Mouse (Mus musculus) common myeloid progenitor, adult 5-6 weeks (primary cell): Measurements from ENCODE around the gene Il10rb. TPM values are rescaled to one million over a fixed set of nuclear protein-coding genes. Genes with fewer than 3 reads are reported as not detected.
A peak's percentile ranks its signal among the peaks of the same experiment; 100 is the strongest.

ENCODE experiments used
- ATAC-seq: replicated peaks from 2 replicates; pipeline ENCODE4 v1.8.0; 2016; ENCODE audit warnings: low read depth, mild to moderate bottlenecking, moderate TSS enrichment, inconsistent platforms; ENCODE audit not compliant: poor library complexity, severe bottlenecking
- total RNA-seq: library from RNA; stranded (forward); fragments of 200-1000, 187-1606 nt; gene quantifications from 2 replicates; pipeline ENCODE4 v1.2.3, GENCODE M21; 2017

Gene Il10rb
- 34.8 and 53.2 TPM in 2 replicates for total RNA-seq

DNA sequence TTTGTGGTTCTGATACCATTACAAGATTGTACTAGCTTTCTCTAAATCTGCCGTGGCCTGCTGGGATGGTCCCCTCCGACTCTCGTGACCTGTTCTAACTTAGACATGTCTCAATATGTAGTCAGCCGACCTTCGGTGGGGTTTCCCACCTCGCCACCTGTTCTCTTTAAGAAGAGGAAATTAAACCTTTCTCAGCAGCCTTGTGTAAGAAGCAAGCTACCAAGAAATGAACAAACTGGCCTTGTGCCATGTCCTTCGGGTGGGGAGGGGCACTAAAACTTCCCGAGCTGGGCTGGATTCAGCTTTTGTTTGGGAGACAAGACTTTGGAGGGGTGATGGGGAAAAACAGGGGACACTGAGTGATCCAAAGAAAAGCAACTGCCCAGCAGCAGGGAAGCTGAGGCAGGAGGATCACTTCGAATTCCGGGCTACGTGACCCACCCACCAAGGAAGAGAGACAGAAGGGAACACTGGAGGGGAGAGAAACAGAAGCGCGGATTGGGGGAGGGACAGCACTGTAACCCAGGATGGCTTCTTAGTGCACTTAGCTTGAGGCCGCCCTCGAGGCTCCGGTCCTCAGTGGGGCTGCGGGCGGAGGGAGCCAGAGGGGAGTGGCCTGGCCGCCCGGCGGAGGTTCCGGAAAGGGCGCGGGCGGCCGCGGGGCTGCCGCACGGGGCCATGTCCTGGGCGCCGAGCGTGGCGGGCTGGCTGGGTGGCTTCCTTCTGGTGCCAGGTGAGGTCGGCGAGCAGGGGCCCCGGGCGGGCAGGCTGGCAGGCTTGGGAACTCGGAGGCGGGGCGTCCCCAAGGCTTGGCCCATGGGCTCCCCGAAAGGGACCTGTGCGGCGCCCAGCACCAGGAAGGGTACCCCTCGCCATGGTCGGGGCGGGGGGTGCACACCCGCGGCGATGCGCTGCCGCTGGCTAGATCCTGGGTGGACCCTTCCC lies at the start of gene Il10rb:
Gene Il10rb, plus strand, starts transcription at position 525 of the 945 bp plus-strand sequence.
- peak; percentile 81 for ATAC-seq

DNA sequence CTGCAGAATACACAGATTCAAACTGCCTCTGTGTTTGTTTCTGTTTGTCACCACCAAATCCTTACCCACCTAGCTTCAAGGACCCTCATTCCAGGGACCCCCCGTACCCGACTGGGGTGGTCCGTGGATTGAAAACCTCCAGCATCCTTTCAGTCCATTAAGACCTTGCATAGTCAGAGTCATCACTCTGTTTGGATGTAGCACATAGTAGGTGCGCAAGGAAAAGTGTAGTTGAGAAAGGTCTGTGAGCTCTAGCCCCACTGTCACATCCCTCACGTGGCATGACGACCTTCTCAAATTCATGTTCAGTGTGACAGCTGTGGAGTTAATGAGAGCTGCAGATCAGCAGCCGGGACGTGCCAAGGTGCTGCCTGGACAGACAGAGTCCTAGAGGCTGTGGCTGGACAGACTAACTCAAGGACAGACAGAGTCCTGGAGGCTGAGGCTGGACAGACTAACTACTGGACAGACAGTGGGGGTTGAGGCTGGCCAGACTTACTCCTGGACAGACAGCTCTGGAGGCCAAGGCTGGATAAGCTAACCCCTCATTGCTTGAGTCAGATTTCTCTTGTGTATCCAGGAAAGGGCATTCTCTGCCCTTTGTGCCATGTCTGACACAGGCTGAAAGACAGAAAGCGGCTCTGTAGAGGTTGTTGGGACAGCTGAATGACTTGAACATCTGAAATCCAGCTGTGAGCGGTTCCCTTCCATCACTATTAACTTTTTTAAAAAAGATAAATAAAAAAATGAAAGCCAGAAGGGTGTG lies 49.0 kb upstream of the Il10rb start:
- ATAC-seq: no peak

DNA sequence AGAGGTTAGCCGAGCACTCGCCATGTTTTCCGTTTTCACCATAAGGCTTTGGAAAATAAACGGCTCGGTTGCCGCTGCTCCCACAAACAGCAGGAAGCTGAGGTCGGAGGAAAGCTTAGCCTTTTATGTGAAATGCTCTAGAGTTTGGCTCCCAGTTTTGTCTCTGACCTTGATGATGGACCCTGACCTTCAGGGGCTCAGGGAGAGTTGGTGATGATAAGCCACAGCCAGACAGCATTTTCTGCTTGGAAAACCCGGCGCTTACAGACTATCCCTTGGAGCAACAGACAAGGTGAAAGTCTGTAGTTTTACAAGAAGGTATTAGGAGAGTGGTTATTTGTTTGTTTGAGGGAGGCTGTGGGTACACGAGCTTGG lies 48.5 kb upstream of the Il10rb start:
- ATAC-seq: no peak

DNA sequence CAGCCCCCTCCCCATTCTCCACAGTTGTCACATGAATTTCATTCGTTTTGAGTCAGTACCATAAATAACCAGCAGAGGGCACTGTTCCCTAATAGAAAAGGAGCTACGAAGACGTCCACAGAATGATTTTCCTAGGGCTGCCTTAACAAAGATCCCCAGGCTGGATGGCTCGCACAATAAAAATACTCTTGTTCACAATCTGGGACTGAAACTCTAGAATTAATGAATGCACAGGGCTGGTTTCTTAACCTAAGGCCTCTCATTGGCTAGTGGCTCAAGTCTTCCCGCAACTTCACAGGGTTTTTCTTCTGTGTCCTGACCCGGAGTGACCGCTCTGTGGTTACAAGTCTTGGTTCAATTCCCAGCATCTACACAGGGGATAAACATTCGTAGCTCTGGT lies 47.4 kb upstream of the Il10rb start:
- ATAC-seq: peak; percentile 31; the same call in 1 of the 2 replicates

DNA sequence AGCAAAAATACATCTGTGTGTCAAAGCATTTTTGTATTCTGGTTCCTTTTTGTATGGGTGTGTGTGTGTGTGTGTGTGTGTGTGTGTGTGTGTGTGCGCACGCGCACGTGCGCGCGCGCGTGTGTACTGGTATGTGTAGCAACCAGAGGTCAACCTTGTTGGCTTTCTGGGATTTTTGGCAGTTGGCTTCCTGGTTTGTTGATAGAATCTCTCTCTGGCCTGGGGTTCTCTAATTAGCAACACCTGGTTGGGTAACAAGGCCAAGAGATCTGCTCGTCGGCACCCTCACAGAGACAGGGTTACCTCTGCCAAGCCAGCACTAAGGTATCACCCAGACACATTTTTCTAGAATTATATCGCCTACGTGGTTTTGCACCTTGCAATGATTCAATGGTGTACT lies 46.4 kb upstream of the Il10rb start:
- no peak for ATAC-seq

DNA sequence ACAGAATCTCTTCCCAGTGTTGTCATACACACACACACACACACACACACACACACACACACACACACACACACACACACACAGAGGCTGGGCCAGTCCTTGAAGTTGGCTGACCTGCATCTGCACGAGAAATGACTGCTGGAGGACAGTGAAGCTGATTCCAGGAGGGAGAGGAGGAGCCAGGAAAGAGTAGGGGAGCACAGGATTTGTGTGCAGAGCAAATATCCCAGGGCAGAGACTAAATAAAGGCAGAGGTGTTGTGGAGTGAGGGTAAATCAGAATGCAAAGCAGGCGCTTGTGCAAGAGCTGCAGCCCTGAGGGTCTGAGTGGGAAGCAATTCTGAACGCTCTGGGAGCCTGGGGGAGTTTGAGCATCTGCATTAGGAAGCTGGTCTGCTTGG lies 45.8 kb upstream of the Il10rb start:
- ATAC-seq: no peak

DNA sequence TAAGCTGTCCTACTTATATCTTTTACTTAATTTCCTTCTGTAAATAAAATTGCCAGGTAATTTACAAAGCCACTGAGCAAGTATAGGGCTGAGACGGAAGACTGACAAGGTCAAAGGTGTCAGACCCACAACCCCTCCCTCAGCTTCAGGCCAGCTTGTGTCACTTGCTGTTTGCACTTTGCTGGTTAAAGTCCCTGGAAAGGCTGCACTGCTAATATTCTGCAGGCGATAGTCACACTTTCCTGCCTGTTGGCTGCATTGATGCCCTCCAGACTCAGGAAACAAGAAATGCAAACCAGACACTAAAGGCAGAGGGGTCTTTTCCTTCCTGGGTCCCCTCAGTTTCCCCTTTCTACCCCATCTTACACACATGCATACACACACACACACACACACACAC lies 44.0 kb upstream of the Il10rb start:
- no peak for ATAC-seq

DNA sequence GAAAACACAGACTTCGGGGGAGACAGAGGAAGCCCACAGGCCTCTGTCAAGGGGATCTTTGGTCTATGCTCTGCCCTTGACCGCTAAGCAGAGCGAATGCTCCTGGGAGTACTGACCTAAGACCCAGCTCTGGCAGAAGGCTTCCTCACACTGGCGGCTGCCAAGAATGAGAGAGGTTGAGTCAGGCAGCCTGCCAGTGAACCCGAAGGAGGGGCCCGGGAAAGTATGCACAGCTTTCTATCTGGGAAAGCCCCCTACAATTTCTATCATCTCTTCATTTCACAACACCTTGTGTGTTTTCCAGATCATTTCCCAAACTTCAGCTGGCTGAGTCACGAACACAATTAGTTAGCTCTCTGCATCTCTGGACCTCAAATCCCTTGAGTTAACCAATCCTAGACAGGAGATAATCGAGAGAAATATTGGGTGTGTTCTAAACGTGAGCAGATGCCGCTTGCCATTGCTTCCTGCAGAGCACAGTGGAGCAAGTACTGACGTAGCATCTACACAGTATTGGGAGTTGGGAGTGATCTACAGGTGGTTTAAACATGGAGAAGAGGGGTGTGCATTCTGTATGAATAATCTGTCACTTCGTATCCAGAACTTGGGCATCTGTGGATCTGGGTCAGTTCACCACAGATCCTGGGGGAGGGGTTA lies 43.2 kb upstream of the Il10rb start:
- ATAC-seq: no peak

DNA sequence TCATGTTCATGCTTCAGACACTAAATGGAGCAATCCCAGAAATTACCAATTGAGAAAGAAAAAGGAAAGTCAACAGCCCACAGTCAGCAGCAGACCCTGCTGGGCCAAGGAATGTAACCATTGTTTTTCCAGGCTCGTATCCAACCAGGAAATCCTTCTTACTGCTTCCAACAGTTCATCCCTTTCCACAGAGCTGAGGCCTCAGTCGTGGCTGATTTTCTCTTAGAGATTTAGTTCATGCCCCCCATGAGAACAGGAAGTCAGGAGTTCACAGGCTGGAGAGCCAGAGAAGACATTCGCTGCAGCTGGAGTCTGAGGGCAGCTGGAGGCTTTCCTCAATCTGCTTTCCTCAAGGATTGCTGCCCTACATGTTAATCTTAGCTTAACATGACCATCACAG lies 42.5 kb upstream of the Il10rb start:
- ATAC-seq: no peak

DNA sequence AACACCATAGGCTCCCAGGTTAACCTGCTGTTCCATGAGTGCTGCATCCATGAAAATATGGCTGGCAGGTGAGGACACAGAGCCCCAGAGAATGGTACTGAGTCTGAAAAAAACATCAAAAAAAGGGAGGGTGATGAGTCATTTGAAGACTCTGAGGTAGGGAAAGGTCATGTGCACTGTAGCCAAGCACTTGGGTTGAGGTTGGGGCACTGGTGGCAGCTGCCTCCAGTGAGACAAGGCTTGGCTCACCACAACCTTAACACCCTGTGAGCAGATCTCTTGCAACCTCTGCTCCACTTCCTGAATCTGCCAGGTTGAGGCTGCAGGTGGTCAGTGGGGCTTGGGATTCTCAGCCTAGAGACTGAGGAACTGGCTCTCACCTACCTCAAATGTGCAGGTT lies 39.4 kb upstream of the Il10rb start:
- peak; percentile 92 for ATAC-seq

DNA sequence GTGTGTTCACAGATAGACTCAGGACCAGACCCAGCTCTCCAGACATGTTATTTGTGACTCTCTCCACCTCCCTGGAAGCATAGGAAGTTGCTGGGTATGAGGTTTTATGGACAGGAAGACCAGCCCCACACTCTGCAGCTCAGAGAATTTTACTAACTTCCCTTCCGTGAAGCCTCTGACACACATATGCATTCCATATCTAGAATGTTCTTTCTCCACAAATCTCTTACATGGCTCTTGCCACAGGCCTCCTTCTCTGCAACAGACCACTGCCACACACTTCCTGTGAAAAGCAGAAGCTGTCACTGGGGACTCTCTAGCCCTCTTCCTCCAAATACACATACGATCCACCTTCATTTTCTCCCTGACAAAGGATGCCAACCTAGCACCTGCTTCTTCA lies 38.9 kb upstream of the Il10rb start:
- ATAC-seq: peak; percentile 86

DNA sequence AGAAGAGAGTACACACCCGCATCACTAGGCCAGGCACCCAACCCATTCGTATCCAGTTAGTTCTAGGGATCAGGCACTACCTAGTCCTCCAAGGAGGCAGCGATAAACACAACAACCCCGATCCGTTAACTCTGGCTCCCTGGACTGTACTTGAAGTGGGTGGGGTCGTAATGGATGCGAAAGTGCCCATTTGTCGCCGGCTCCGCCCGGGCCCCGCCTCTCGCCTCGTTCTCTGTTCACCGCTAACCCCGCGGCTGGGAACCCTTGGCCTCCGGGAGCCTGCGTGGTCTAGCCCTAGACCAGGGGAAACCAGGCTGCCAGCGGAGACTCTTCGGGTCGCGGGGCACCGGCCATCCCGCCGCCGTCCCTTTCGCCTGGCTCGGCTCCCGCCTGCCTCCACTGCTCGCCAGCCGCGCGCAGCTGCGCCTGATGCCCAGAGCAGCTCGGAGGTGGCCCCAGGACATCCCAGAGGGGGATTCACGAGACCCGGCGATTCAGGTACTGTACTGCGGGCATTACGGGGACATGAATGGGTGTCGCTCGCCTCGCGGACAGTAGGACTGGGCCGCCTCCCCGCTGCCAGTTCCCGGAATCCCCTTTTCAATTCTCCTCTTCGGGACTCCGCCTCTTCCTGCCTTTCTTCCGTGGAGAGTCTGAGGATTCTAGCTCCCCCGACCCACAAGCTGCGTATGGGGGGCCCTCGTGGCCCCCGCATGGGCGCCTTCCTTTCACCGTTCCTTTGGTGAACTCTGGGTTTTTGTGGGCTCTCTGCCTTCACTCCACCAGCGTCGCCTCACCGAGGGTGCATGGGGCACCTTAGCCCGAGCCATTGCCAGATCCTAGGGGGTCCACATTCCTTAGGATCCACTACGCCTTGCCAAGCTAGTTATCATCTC lies 33.1 kb upstream of the Il10rb start, which contains the start of gene Ifnar2:
Gene Ifnar2, plus strand, starts transcription at position 207 of the 896 bp plus-strand sequence.
- peak; percentile 89 for ATAC-seq

DNA sequence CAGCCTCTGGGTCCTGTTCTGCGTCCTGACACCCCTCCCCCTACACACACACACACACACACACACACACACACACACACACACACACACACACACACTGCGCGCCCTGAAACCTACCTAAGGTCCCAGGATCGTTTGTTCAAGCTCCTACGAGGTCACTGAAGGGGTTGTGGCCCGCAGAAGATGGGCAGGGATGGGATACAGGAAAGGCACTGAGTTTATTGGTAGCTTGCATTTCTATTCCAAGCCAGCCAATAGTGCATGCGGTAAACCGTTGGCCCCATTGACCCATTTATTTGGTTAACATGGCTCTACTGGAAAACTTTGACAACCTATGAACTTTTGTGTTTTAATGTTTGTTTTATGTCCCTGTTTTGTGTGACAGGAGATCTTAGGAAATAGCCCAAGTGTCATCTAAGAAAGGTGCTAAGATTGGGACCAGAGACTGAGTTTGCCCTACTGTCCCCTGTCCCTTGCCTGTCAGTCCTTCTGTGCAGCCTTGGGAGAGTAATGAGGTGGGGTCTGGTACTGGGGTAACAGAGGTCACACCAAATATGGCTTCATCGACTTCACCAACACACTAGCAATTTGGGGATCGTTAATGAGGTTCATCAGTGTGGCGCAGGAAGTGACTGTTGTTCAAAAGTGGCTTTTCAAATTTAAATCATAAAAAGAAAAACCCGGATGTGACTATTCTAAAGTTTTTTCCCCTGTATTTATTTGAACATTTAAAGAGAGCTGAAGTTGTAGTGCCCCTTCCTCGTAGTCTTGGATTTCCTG lies 32.3 kb upstream of the Il10rb start:
- no peak for ATAC-seq

DNA sequence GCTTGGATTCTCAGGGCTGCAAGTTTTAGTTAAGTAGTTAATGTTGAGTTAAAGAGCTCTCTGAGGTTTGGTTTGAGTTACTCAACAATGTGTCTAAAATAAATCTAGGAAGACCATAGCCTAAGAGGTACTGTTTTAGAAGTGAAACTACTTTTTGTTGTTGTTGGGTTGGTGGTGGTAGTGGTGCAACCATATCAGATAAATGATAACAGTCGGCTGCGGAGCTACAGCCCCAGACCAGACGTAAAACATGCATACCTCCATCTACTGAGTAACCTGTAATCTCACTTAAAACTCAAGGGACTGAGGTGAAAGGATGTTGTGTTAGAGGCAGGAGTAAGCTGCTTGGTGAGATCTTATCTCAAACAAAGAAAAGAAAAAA lies 31.7 kb upstream of the Il10rb start:
- ATAC-seq: 0 out of 2 replicates have a peak, but pooled peaks have one; percentile 9

DNA sequence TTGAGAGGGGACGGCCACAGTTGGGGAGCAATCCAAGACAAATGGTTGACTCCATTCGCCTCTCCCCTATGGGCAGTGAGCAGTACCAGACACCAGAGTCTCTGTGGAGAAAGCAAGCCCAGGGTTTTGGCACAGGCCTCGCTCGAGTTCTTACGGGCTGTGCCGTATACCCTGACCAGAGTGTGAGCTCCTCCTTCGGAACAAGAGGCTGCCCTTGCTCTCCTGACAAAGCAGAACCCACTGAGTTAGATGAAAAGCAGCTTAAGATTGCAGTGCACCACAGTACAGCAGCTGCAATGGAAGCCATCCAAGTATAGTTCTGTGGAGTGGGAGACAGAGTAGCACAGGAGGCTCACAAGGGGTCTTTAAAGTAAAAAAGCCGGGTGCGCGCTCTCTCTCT lies 29.3 kb upstream of the Il10rb start:
- ATAC-seq: no peak

DNA sequence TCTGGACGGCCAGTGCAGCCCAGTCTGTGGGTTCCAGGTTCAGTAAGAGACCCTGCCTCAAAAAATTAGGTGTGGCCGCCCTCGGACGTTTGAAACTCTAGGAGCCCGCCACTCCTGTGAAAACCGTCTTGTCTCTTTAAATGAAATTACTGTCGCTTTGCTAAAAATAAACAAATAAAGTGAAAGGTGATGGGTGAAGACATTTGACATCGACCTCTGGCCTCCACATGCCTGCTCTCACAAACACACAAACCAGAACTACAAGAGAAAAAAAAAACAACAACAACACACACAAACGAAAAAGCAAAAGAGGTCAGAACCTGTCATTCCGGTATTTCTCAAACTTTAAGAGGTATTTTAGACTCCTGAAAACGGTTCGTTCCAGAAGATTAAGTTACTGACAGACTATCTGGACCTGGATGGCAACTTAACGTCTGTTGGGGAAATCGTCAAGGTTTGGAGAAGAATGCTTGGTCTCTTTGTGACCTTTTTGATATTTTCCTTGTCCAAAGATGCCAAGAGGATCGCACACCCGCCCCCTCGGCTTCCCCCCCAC lies 27.5 kb upstream of the Il10rb start:
- ATAC-seq: no peak

DNA sequence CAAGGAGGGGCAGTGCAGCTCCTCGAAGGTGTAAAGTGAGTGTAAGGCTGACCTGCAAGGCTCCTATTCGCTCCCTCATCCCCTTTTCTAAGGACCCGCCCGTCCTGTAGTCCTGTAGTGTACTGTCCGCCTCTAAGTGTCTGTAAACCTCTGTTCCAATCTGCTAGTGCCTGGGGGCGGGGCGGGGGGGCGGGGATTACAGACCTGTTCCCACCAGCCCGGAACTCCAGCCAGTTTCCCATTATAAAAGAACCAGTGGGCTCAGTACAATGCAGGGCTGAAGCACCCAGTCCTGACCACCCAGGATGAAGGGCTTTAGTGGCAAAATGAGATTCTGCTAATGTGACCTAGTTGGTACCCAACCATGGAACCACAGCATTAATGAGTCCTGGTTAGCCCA lies 27.0 kb upstream of the Il10rb start:
- ATAC-seq: no peak

DNA sequence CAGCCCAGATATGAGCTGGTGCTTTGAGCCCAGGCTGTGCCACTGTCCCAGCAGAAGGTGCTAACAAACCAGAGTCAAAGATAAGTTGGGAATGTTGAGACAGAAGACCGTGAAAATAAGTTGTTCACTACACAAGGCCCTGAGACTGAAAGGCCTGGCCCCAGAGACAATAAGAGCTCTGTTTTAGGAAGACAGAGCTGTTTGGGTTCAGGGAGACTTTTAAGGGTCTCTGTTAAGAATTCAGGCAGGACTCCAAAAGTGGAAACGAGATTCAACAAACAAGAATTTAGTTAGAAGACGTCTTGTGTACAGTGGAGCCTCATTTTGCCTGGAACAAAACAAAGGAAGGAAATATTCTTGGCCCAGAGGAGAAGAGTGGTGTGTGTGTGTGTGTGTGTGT lies 26.6 kb upstream of the Il10rb start:
- ATAC-seq: no peak

DNA sequence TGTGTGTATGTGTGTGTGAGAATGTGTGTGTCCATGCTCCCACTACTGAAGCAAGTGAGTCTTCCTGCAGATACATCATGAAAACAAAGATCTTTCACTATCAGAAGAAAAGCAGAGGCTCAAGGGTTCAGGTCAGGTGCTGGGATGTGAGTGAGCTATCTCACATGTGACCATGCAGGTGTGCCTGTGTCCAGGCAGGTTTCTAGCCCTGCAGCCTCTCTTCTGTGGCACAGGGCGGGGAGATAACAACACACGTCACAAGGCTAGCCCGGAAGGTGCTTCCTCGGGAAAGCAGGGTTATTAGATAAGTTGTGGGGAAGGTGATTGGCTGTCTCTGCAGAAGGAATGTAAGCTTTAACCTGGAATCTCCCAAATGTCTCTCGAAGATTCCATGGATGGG lies 25.8 kb upstream of the Il10rb start:
- no peak for ATAC-seq
